8 mouse cellular contexts compared by ENCODE assay signal in genomic region chr2:120403653-120403985, GRCm38 (mm10). TPM values are rescaled to one million over a fixed set of nuclear protein-coding genes. Genes with fewer than 3 reads are reported as not detected.
DNase-seq lines count a peak whose midpoint lies in the region; ATAC-seq and TF ChIP-seq lines count a peak whose summit lies in the region.

Gene Ganc (plus strand): TSS chr2:120403896.

- no peaks in the 10 kb centered on the region for H3K27me3 ChIP-seq in lung, embryonic 16.5 days (ENCODE audit: control insufficient read depth, insufficient read depth, low read depth, low read length)
- no peaks in the 10 kb centered on the region for H3K27me3 ChIP-seq in midbrain, embryonic 14.5 days (ENCODE audit: control insufficient read depth, insufficient read depth, low read length)

- H3K4me1 ChIP-seq in lung, embryonic 16.5 days (replicated peaks; ENCODE audit: control insufficient read depth, insufficient read depth, low read length), result peaks cover 9% of the 10 kb centered on the region
- peaks cover 4% of the 10 kb centered on the region for H3K4me1 ChIP-seq in bone marrow macrophage, adult 2 months (ENCODE audit: control insufficient read depth, insufficient read depth, low read length)
- H3K4me1 ChIP-seq in midbrain, embryonic 14.5 days (ENCODE audit: control insufficient read depth, insufficient read depth, low read length), result peaks cover 18% of the 10 kb centered on the region

- under 1% methylated on average over 17 of the region's 17 CpGs for WGBS in lung, embryonic 16.5 days
- under 1% methylated on average over 17 of the region's 17 CpGs for WGBS in midbrain, embryonic 14.5 days

- peak; percentile 75 for ATAC-seq in lung, embryonic 16.5 days (ENCODE audit: low read depth)
- ATAC-seq in midbrain, embryonic 14.5 days (ENCODE audit: low FRiP score, low TSS enrichment), result peak; percentile 73

- peak within 1 kb of the TSS; percentile 97 for H3K27ac ChIP-seq in lung, embryonic 16.5 days (ENCODE audit: low read length)
- peak within 1 kb of the TSS; percentile 77 for H3K27ac ChIP-seq in bone marrow macrophage, adult 2 months (ENCODE audit: insufficient read depth, low read depth, low read length)
- peak within 1 kb of the TSS; percentile 84 for H3K27ac ChIP-seq in midbrain, embryonic 14.5 days (replicated peaks; ENCODE audit: low read depth, low read length)

- TF ChIP-seq CTCF in bone marrow macrophage, adult 2 months (IDR thresholded peaks at IDR 0.05; ENCODE audit: low read depth, low read length), result no peak

- no peak for TF ChIP-seq POLR2A in bone marrow macrophage, adult 2 months (IDR thresholded peaks at IDR 0.05; ENCODE audit: borderline replicate concordance, low read depth, low read length)

- H3K36me3 ChIP-seq in lung, embryonic 16.5 days (ENCODE audit: control insufficient read depth, insufficient read depth, low read length), result no peaks in the 10 kb centered on the region
- peaks cover 5% of the 10 kb centered on the region; the same call in 1 of the 2 replicates for H3K36me3 ChIP-seq in midbrain, embryonic 14.5 days (ENCODE audit: control insufficient read depth, insufficient read depth, low read length)

- no peak for DNase-seq in lung, postnatal 36 days
- DNase-seq in gastrocnemius, postnatal 4 days (ENCODE audit: low spot score in 2 of 2), result no peak
- DNase-seq in layer of hippocampus, postnatal 25 days (ENCODE audit: extremely low spot score in 1 of 2, low spot score in 1 of 2), result no peak
- no peak for DNase-seq in midbrain, embryonic 14.5 days
- DNase-seq in retina, embryonic 14.5 days (ENCODE audit: low spot score), result no peak
- no peak for DNase-seq in thymus, postnatal 14 days

- H3K4me3 ChIP-seq in lung, embryonic 16.5 days (ENCODE audit: low read length), result peak within 1 kb of the TSS; percentile 79
- H3K4me3 ChIP-seq in bone marrow macrophage, adult 2 months (ENCODE audit: insufficient read depth, low read length), result peak within 1 kb of the TSS; percentile 90
- H3K4me3 ChIP-seq in midbrain, embryonic 14.5 days (replicated peaks; ENCODE audit: low read depth, low read length), result peak within 1 kb of the TSS; percentile 81

- H3K4me2 ChIP-seq in lung, embryonic 16.5 days (ENCODE audit: low read depth, low read length), result peak within 1 kb of the TSS; percentile 78
- H3K4me2 ChIP-seq in midbrain, embryonic 14.5 days (ENCODE audit: low read length), result peak within 1 kb of the TSS; percentile 91

- peak within 1 kb of the TSS; percentile 82 for H3K9ac ChIP-seq in lung, embryonic 16.5 days (ENCODE audit: low read length)
- H3K9ac ChIP-seq in midbrain, embryonic 14.5 days (replicated peaks; ENCODE audit: low read length), result peak within 1 kb of the TSS; percentile 79

- H3K9me3 ChIP-seq in lung, embryonic 16.5 days (ENCODE audit: control insufficient read depth, low read length), result no peaks in the 10 kb centered on the region
- no peaks in the 10 kb centered on the region for H3K9me3 ChIP-seq in midbrain, embryonic 14.5 days (ENCODE audit: control insufficient read depth, low read length)

RNA-seq across cellular contexts. Expression of gene Ganc, which starts in this region (rescaled TPM):
- 9.1 and 9.9 TPM in 2 replicates for polyA plus RNA-seq in lung, embryonic 16.5 days (2015; fragmentation: Nextera tagmentation; extraction: Ambion mirVana)
- 10.4 and 15.5 TPM in 2 replicates for polyA plus RNA-seq in bone marrow macrophage, adult 2 months (2012; ENCODE audit: insufficient read depth, insufficient read length, missing spikeins)
- 10 to 100 TPM; 19.9 to 22.1 TPM for total RNA-seq in gastrocnemius, postnatal 4 days (2021)
- total RNA-seq in layer of hippocampus, postnatal 25 days (2021), result 10 to 100 TPM; 13.0 to 14.6 TPM
- polyA plus RNA-seq in midbrain, embryonic 14.5 days (2014; fragmentation: Nextera tagmentation; extraction: Ambion mirVana), result 7.8 and 9.2 TPM in 2 replicates
